Mouse (Mus musculus) heart, embryonic 16.5 days (tissue): ENCODE measurements around the gene Cklf. TPM values are rescaled to one million over a fixed set of nuclear protein-coding genes. Genes with fewer than 3 reads are reported as not detected.
"Not testable (repeated sequence)": the region's sequence is repeated elsewhere in the genome, so short reads cannot be mapped to it uniquely, and the experiment has no call there.

ENCODE experiments used
- ATAC-seq: fragments of 200-750 bp; cut with Nextera tagmentation; replicated peaks from 2 replicates; pipeline ENCODE4 v1.8.0; 2017; ENCODE audit warnings: moderate number of reproducible peaks; ENCODE audit not compliant: insufficient read depth, low FRiP score; ENCODE audit errors: extremely low read depth
- H3K27ac ChIP-seq: fragments of 300-500 bp; sonication (generic); 2 replicates; pipeline ENCODE4 v1.5.1; 2014; ENCODE audit warnings: mild to moderate bottlenecking, low read length, control low read depth, moderate library complexity
- H3K27me3 ChIP-seq: fragments of 300-500 bp; sonication (generic); 2 replicates; pipeline ENCODE4 v1.6.1; 2014; ENCODE audit warnings: low read length, mixed read lengths; ENCODE audit not compliant: control insufficient read depth, insufficient read depth
- H3K36me3 ChIP-seq: fragments of 300-500 bp; sonication (generic); 2 replicates; pipeline ENCODE4 v1.6.1; 2014; ENCODE audit not compliant: control insufficient read depth, insufficient read depth
- H3K4me1 ChIP-seq: fragments of 300-500 bp; sonication (generic); 2 replicates; pipeline ENCODE4 v1.6.1; 2014; ENCODE audit warnings: low read length, mixed read lengths; ENCODE audit not compliant: control insufficient read depth, insufficient read depth
- H3K4me2 ChIP-seq: fragments of 300-500 bp; sonication (generic); 2 replicates; pipeline ENCODE4 v1.6.1; 2014; ENCODE audit warnings: low read depth, mild to moderate bottlenecking, control low read depth, low read length
- H3K4me3 ChIP-seq: fragments of 300-500 bp; sonication (generic); 2 replicates; pipeline ENCODE4 v1.5.1; 2014; ENCODE audit warnings: mild to moderate bottlenecking, control low read depth, low read length
- H3K9ac ChIP-seq: fragments of 300-500 bp; sonication (generic); 2 replicates; pipeline ENCODE4 v1.6.1; 2014; ENCODE audit warnings: low read length, control low read depth
- H3K9me3 ChIP-seq: fragments of 300-500 bp; sonication (generic); replicated peaks from 2 replicates; pipeline ENCODE4 v1.6.1; 2016; ENCODE audit warnings: low read length; ENCODE audit not compliant: control insufficient read depth
- WGBS: fragments of 180-500 bp; shearing (Covaris S2); extraction: QIAGEN DNeasy Blood & Tissue Kit; methylation state at CpG from one replicate; pipeline ENCODE4 v1.1.7; 2014; 5-methylcytosine and 5-hydroxymethylcytosine counted together
- polyA plus RNA-seq: library from polyadenylated mRNA; unstranded; fragments of >200 nt; fragmentation: Nextera tagmentation; extraction: Ambion mirVana; gene quantifications from 2 replicates; pipeline ENCODE4 v1.2.1, GENCODE M21; 2015

The Cklf gene
- polyA plus RNA-seq, 1 experiment from 2014 or later = 27.2 TPM

DNA sequence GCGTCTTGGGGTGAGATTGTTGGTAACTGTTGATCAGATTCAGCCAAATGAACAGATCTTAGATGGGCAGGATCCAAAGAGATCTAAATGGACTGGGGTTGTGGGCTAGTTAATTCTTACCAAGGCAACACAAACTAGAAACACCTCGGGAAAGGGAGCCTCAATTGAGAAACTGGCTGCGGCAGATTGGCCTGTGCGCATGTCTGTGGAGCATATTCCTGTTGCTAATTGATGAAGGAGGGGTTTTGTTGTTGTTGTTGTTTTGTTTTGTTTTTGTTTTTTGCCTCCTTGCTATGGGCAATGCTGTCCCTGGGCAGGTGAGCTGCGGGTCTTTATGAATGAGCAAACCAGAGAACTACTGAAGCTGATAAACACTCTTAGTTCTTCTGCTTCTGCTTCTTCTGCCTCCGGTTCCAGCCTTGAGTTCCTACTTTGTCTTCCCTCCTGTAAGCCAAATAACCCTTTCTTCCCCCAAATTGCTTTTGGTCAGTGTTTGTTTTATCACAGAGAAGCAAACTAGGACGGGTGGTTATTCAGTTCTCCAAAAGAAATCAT is 1.1 kb upstream of the Cklf start:
- Histone ChIP-seq H3K9me3 (no peaks in the 10 kb centered on the region), H3K27me3 (no peaks in the 10 kb centered on the region), H3K4me3 (no peak overlapping the region), H3K4me2 (no peak overlapping the region), H3K36me3 (no peaks in the 10 kb centered on the region), H3K27ac (no peak overlapping the region), H3K4me1 (peaks cover 13% of the 10 kb centered on the region), H3K9ac (no peak overlapping the region)
- WGBS = 77% methylated on average over 7 of the region's 7 CpGs
- ATAC-seq = no peak

DNA sequence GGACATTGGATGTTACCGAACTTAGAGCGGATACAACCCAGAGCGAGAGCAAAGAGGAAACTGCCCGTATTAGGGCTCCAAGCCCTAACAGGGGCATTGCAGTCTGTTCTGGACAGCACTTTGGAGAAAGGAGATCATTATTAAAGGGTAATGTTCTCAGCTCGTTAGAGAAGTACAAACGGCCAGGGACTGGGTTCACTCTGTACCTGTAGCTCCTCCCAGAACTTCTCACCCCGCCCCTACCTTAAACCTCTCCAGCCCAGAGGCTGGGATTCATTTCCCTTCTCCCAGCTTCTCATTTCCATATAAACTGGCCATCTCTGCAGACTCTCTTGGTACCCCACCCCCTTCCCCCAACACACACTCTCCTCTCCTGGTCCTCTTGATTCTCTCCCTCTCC is 800 bp downstream of the Cklf start:
- Histone ChIP-seq H3K36me3 (no peaks in the 10 kb centered on the region), H3K9ac (peak overlapping the region; percentile 88), H3K9me3 (no peaks in the 10 kb centered on the region), H3K4me3 (peak overlapping the region; percentile 88), H3K27ac (no peak overlapping the region), H3K4me1 (peaks cover 13% of the 10 kb centered on the region), H3K27me3 (no peaks in the 10 kb centered on the region), H3K4me2 (peak overlapping the region; percentile 70)
- no peak for ATAC-seq
- WGBS = under 1% methylated on average over 7 of the region's 7 CpGs

DNA sequence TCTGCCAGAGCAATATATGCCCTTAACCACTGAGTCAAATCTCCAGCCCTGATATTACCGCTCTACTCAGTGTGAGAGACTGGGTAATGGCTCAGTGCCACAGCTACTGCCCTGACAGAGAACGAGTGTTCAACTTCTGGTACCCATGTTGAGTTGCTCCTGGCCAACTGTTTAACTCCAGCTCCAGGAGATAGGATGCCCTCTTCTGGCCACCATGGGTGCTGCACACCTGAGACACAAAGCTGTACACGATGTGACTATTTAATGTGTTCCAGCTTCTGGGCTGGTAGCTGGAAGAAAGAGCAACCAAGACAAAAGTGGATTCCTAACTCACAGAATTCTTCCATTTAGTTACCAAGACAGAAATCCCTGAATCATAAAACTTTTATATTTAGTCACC is 2.4 kb downstream of the Cklf start:
- Histone ChIP-seq H3K4me1 (peaks cover 6% of the 10 kb centered on the region; the same call in 1 of the 2 replicates), H3K9me3 (no peaks in the 10 kb centered on the region), H3K4me2 (no peak overlapping the region), H3K27me3 (no peaks in the 10 kb centered on the region), H3K4me3 (no peak overlapping the region), H3K9ac (no peak overlapping the region), H3K36me3 (peaks cover 7% of the 10 kb centered on the region), H3K27ac (no peak overlapping the region)
- 92% methylated on average over 3 of the region's 3 CpGs for WGBS
- ATAC-seq = no peak

GRCm38 (mm10) chr8:104261802-104262201 is 11.1 kb downstream of the Cklf start:
- H3K9ac ChIP-seq, H3K27ac ChIP-seq, H3K4me2 ChIP-seq, H3K4me3 ChIP-seq, ATAC-seq, H3K27me3 ChIP-seq, H3K9me3 ChIP-seq, H3K4me1 ChIP-seq: not testable (repeated sequence)
- H3K36me3 ChIP-seq = peaks cover 18% of the 10 kb centered on the region
- 93% methylated on average over 5 of the region's 5 CpGs for WGBS

DNA sequence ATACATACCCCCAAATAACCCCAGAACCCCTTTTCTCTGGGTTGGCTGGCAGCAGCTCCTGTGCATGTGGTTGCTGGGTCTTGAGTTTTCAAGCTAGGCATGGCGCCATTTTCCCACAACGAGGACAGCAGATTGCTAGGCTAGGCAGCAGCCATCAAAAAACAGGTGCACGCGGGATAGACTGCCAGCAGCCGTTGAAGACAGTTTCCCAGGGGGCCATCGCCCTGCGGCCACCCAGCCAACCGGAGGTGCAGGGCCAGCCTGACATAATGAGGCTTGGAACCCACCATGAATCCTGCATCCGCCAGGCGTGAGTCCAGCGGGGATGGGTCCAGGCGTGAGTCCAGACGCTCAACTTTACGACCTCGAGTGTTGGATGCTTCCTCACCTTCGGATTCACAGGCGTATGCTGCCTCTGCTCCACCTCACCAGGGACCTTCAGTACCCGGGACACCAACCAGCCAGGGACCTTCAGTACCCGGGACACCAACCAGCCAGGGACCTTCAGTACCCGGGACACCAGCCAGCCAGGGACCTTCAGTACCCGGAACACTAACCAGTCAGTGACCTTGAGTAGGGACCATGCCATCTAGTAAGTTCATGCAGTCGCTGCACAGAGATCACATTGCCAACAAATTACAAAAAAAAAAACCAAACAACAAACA is 13.7 kb downstream of the Cklf start:
- H3K4me1 ChIP-seq, ATAC-seq: not testable (repeated sequence)
- WGBS = 96% methylated on average over 22 of the region's 22 CpGs

DNA sequence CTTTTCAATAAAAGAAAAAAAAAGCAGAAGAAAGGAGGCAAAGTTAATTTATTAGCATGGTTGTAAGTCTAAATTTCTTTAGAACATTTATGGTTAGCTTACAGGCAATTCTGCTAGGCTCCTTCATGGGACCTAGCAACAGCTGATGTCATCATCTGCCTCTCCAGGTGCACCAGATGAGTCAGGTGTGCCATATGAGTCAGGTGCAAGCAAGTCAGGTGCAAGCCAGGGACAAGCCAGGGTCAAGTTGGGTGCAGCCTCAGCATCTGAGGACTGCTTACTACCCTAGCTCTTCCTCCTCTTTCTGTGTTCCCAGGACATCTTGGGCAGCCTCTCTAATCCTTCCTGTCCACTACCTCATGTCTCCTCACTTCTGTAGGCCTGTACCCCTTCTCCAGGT is 17.7 kb downstream of the Cklf start:
- no peak for ATAC-seq
- Histone ChIP-seq H3K36me3 (no peaks in the 10 kb centered on the region), H3K4me2 (no peak overlapping the region), H3K27ac (no peak overlapping the region), H3K4me3 (no peak overlapping the region), H3K9me3 (no peaks in the 10 kb centered on the region), H3K4me1 (no peaks in the 10 kb centered on the region), H3K9ac (no peak overlapping the region), H3K27me3 (no peaks in the 10 kb centered on the region)

More for the DNA sequence above, 13.7 kb downstream of the Cklf start:
- not testable (repeated sequence) for H3K36me3 ChIP-seq, H3K4me3 ChIP-seq, H3K27ac ChIP-seq, H3K4me2 ChIP-seq, H3K9me3 ChIP-seq, H3K9ac ChIP-seq, H3K27me3 ChIP-seq

DNA sequence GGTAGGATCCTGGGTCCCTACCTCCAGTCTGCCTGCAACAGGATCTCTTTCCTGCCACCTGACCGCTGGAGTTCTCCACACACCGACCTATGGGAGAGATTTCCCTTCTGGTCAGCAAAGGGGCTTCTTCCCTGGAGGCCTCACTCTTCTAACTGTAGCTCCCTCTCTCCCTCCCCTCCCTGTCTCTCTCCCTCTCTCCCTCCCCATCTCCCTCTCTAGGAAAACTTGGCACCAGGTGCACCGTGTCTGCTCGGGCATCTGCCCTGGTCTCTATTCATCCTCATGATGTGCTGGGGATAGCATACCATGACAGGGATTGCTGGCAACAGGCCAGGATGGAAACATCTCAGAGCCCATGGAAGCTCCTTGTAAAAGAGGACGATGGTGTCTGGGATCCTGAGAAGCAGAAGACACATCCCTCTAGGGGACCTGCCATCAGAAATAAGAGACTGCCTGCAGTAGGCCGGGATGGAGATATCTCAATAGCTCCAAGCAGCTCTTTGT is 18.3 kb downstream of the Cklf start:
- H3K36me3 ChIP-seq = no peaks in the 10 kb centered on the region
- H3K9me3 ChIP-seq = no peaks in the 10 kb centered on the region
- no peak overlapping the region for H3K27ac ChIP-seq
- H3K27me3 ChIP-seq = no peaks in the 10 kb centered on the region
- ATAC-seq = no peak; the same call in 1 of the 2 replicates
- no peak overlapping the region for H3K9ac ChIP-seq
- 76% methylated on average over 6 of the region's 6 CpGs for WGBS
- no peak overlapping the region for H3K4me2 ChIP-seq
- H3K4me1 ChIP-seq = no peaks in the 10 kb centered on the region
- H3K4me3 ChIP-seq = no peak overlapping the region

GRCm38 (mm10) chr8:104293081-104293480 is 42.4 kb downstream of the Cklf start, which contains the start of gene Cmtm2a:
TSS of gene Cmtm2a (minus strand) at chr8:104293181.
- H3K27ac ChIP-seq, H3K36me3 ChIP-seq, H3K4me1 ChIP-seq, H3K27me3 ChIP-seq, ATAC-seq, H3K4me2 ChIP-seq, H3K9ac ChIP-seq, H3K9me3 ChIP-seq, H3K4me3 ChIP-seq: not testable (repeated sequence)
- 78% methylated on average over 10 of the region's 12 CpGs for WGBS

GRCm38 (mm10) chr8:104294396-104294795 is 43.7 kb downstream of the Cklf start:
- Histone ChIP-seq H3K27me3 (no peaks in the 10 kb centered on the region), H3K36me3 (no peaks in the 10 kb centered on the region), H3K4me1 (no peaks in the 10 kb centered on the region), H3K9me3 (no peaks in the 10 kb centered on the region), H3K4me3 (no peak overlapping the region), H3K27ac (no peak overlapping the region), H3K4me2 (no peak overlapping the region), H3K9ac (no peak overlapping the region)
- no peak for ATAC-seq
- 72% methylated on average over 1 of the region's 1 CpGs for WGBS
